Mouse (Mus musculus): ENCODE measurements around the gene Mettl7a1. TPM values are rescaled to one million over a fixed set of nuclear protein-coding genes. Genes with fewer than 3 reads are reported as not detected.
"Not testable (repeated sequence)": the region's sequence is repeated elsewhere in the genome, so short reads cannot be mapped to it uniquely, and the experiment has no call there.

Mettl7a1 gene
- polyA plus RNA-seq, 1 experiment from 2014 or later = 3.0 TPM

- WGBS = 84% methylated on average over 6 of the region's 6 CpGs
- Histone ChIP-seq H3K9ac (ENCODE audit: low read length) (no peak overlapping the region), H3K27ac (replicated peaks; ENCODE audit: low read depth, low read length) (no peak overlapping the region), H3K4me3 (ENCODE audit: low read depth, low read length) (no peak overlapping the region), H3K36me3 (ENCODE audit: control insufficient read depth, insufficient read depth, low read length) (no peaks in the 10 kb centered on the region), H3K9me3 (ENCODE audit: control insufficient read depth, low read length) (no peaks in the 10 kb centered on the region), H3K4me1 (ENCODE audit: control insufficient read depth, insufficient read depth, low read length) (no peaks in the 10 kb centered on the region), H3K4me2 (ENCODE audit: low read depth, severe bottlenecking) (no peak overlapping the region), H3K27me3 (ENCODE audit: control insufficient read depth, insufficient read depth, low read length) (no peaks in the 10 kb centered on the region)
- DNase-seq (ENCODE audit: low spot score) (no peak), ATAC-seq (ENCODE audit: insufficient number of reproducible peaks, low FRiP score, low TSS enrichment, low read depth) (no peak)
Measured at GRCm38 (mm10) chr15:100288980-100289379, 15.0 kb upstream of the Mettl7a1 start.

GRCm38 (mm10) chr15:100290858-100291257 is 13.1 kb upstream of the Mettl7a1 start:
- H3K4me3 ChIP-seq (ENCODE audit: low read depth, low read length) = no peak overlapping the region
- H3K27ac ChIP-seq (replicated peaks; ENCODE audit: low read depth, low read length) = no peak overlapping the region
- H3K9ac ChIP-seq (ENCODE audit: low read length) = no peak overlapping the region
- H3K36me3 ChIP-seq (ENCODE audit: control insufficient read depth, insufficient read depth, low read length) = no peaks in the 10 kb centered on the region
- WGBS = 86% methylated on average over 5 of the region's 5 CpGs
- H3K9me3 ChIP-seq (ENCODE audit: control insufficient read depth, low read length) = no peaks in the 10 kb centered on the region
- H3K4me1 ChIP-seq (ENCODE audit: control insufficient read depth, insufficient read depth, low read length) = no peaks in the 10 kb centered on the region
- H3K27me3 ChIP-seq (ENCODE audit: control insufficient read depth, insufficient read depth, low read length) = no peaks in the 10 kb centered on the region
- DNase-seq (ENCODE audit: low spot score) (no peak), ATAC-seq (ENCODE audit: insufficient number of reproducible peaks, low FRiP score, low TSS enrichment, low read depth) (no peak)
- H3K4me2 ChIP-seq (ENCODE audit: low read depth, severe bottlenecking) = no peak overlapping the region

GRCm38 (mm10) chr15:100292326-100292725 is 11.6 kb upstream of the Mettl7a1 start:
- Histone ChIP-seq H3K4me1 (ENCODE audit: control insufficient read depth, insufficient read depth, low read length) (no peaks in the 10 kb centered on the region), H3K27me3 (ENCODE audit: control insufficient read depth, insufficient read depth, low read length) (no peaks in the 10 kb centered on the region), H3K9ac (ENCODE audit: low read length) (no peak overlapping the region), H3K27ac (replicated peaks; ENCODE audit: low read depth, low read length) (no peak overlapping the region), H3K4me3 (ENCODE audit: low read depth, low read length) (no peak overlapping the region), H3K9me3 (ENCODE audit: control insufficient read depth, low read length) (no peaks in the 10 kb centered on the region), H3K36me3 (ENCODE audit: control insufficient read depth, insufficient read depth, low read length) (no peaks in the 10 kb centered on the region), H3K4me2 (ENCODE audit: low read depth, severe bottlenecking) (no peak overlapping the region)
- ATAC-seq (ENCODE audit: insufficient number of reproducible peaks, low FRiP score, low TSS enrichment, low read depth) = no peak
- DNase-seq (ENCODE audit: low spot score) = no peak
- 66% methylated on average over 7 of the region's 7 CpGs for WGBS

GRCm38 (mm10) chr15:100297856-100298255 is 6.1 kb upstream of the Mettl7a1 start:
- H3K9ac ChIP-seq (ENCODE audit: low read length) = no peak overlapping the region
- DNase-seq (ENCODE audit: low spot score) = no peak
- no peak overlapping the region for H3K27ac ChIP-seq (replicated peaks; ENCODE audit: low read depth, low read length)
- H3K4me3 ChIP-seq (ENCODE audit: low read depth, low read length) = no peak overlapping the region
- H3K4me1 ChIP-seq (ENCODE audit: control insufficient read depth, insufficient read depth, low read length) = no peaks in the 10 kb centered on the region
- H3K27me3 ChIP-seq (ENCODE audit: control insufficient read depth, insufficient read depth, low read length) = no peaks in the 10 kb centered on the region
- 89% methylated on average over 5 of the region's 5 CpGs for WGBS
- H3K4me2 ChIP-seq (ENCODE audit: low read depth, severe bottlenecking) = no peak overlapping the region
- no peaks in the 10 kb centered on the region for H3K9me3 ChIP-seq (ENCODE audit: control insufficient read depth, low read length)
- H3K36me3 ChIP-seq (ENCODE audit: control insufficient read depth, insufficient read depth, low read length) = no peaks in the 10 kb centered on the region
- no peak for ATAC-seq (ENCODE audit: insufficient number of reproducible peaks, low FRiP score, low TSS enrichment, low read depth)

GRCm38 (mm10) chr15:100300499-100300898 is 3.4 kb upstream of the Mettl7a1 start:
- WGBS = 86% methylated on average over 6 of the region's 6 CpGs
- Histone ChIP-seq H3K36me3 (ENCODE audit: control insufficient read depth, insufficient read depth, low read length) (no peaks in the 10 kb centered on the region), H3K27ac (replicated peaks; ENCODE audit: low read depth, low read length) (no peak overlapping the region), H3K9me3 (ENCODE audit: control insufficient read depth, low read length) (no peaks in the 10 kb centered on the region), H3K9ac (ENCODE audit: low read length) (no peak overlapping the region), H3K27me3 (ENCODE audit: control insufficient read depth, insufficient read depth, low read length) (no peaks in the 10 kb centered on the region), H3K4me3 (ENCODE audit: low read depth, low read length) (no peak overlapping the region), H3K4me1 (ENCODE audit: control insufficient read depth, insufficient read depth, low read length) (no peaks in the 10 kb centered on the region), H3K4me2 (ENCODE audit: low read depth, severe bottlenecking) (no peak overlapping the region)
- DNase-seq (ENCODE audit: low spot score) (no peak), ATAC-seq (ENCODE audit: insufficient number of reproducible peaks, low FRiP score, low TSS enrichment, low read depth) (no peak)

- no peak overlapping the region for H3K4me3 ChIP-seq (ENCODE audit: low read depth, low read length)
- H3K4me2 ChIP-seq (ENCODE audit: low read depth, severe bottlenecking) = no peak overlapping the region
- no peak overlapping the region for H3K9ac ChIP-seq (ENCODE audit: low read length)
- H3K36me3 ChIP-seq (ENCODE audit: control insufficient read depth, insufficient read depth, low read length) = no peaks in the 10 kb centered on the region
- ATAC-seq (ENCODE audit: insufficient number of reproducible peaks, low FRiP score, low TSS enrichment, low read depth) = no peak
- no peak overlapping the region for H3K27ac ChIP-seq (replicated peaks; ENCODE audit: low read depth, low read length)
- no peaks in the 10 kb centered on the region for H3K27me3 ChIP-seq (ENCODE audit: control insufficient read depth, insufficient read depth, low read length)
- WGBS = 86% methylated on average over 15 of the region's 15 CpGs
- H3K4me1 ChIP-seq (ENCODE audit: control insufficient read depth, insufficient read depth, low read length) = no peaks in the 10 kb centered on the region
- no peaks in the 10 kb centered on the region for H3K9me3 ChIP-seq (ENCODE audit: control insufficient read depth, low read length)
- no peak for DNase-seq (ENCODE audit: low spot score)
Measured at GRCm38 (mm10) chr15:100301556-100301955, 2.4 kb upstream of the Mettl7a1 start.

GRCm38 (mm10) chr15:100303428-100304018 is 417 bp upstream of the Mettl7a1 start:
- no peak overlapping the region for H3K9ac ChIP-seq (ENCODE audit: low read length)
- H3K4me3 ChIP-seq (ENCODE audit: low read depth, low read length) = no peak overlapping the region
- no peaks in the 10 kb centered on the region for H3K27me3 ChIP-seq (ENCODE audit: control insufficient read depth, insufficient read depth, low read length)
- no peak for DNase-seq (ENCODE audit: low spot score)
- no peak overlapping the region for H3K27ac ChIP-seq (replicated peaks; ENCODE audit: low read depth, low read length)
- no peaks in the 10 kb centered on the region for H3K4me1 ChIP-seq (ENCODE audit: control insufficient read depth, insufficient read depth, low read length)
- ATAC-seq (ENCODE audit: insufficient number of reproducible peaks, low FRiP score, low TSS enrichment, low read depth) = no peak
- 67% methylated on average over 8 of the region's 8 CpGs for WGBS
- H3K4me2 ChIP-seq (ENCODE audit: low read depth, severe bottlenecking) = no peak overlapping the region
- no peaks in the 10 kb centered on the region for H3K9me3 ChIP-seq (ENCODE audit: control insufficient read depth, low read length)
- H3K36me3 ChIP-seq (ENCODE audit: control insufficient read depth, insufficient read depth, low read length) = no peaks in the 10 kb centered on the region

- ATAC-seq (ENCODE audit: insufficient number of reproducible peaks, low FRiP score, low TSS enrichment, low read depth) (no peak), DNase-seq (ENCODE audit: low spot score) (no peak)
- H3K4me1 ChIP-seq (ENCODE audit: control insufficient read depth, insufficient read depth, low read length) = no peaks in the 10 kb centered on the region
- no peak overlapping the region for H3K4me2 ChIP-seq (ENCODE audit: low read depth, severe bottlenecking)
- no peaks in the 10 kb centered on the region for H3K9me3 ChIP-seq (ENCODE audit: control insufficient read depth, low read length)
- H3K9ac ChIP-seq (ENCODE audit: low read length) = no peak overlapping the region
- no peaks in the 10 kb centered on the region for H3K36me3 ChIP-seq (ENCODE audit: control insufficient read depth, insufficient read depth, low read length)
- no peak overlapping the region for H3K27ac ChIP-seq (replicated peaks; ENCODE audit: low read depth, low read length)
- no peak overlapping the region for H3K4me3 ChIP-seq (ENCODE audit: low read depth, low read length)
- H3K27me3 ChIP-seq (ENCODE audit: control insufficient read depth, insufficient read depth, low read length) = no peaks in the 10 kb centered on the region
- WGBS = 77% methylated on average over 2 of the region's 2 CpGs
Measured at GRCm38 (mm10) chr15:100306201-100306600, 2.3 kb downstream of the Mettl7a1 start.

GRCm38 (mm10) chr15:100307438-100308096 is 3.6 kb downstream of the Mettl7a1 start:
- not testable (repeated sequence) for H3K9me3 ChIP-seq (ENCODE audit: control insufficient read depth, low read length); H3K4me1 ChIP-seq (ENCODE audit: control insufficient read depth, insufficient read depth, low read length); H3K27ac ChIP-seq (replicated peaks; ENCODE audit: low read depth, low read length); H3K4me3 ChIP-seq (ENCODE audit: low read depth, low read length); H3K4me2 ChIP-seq (ENCODE audit: low read depth, severe bottlenecking); H3K9ac ChIP-seq (ENCODE audit: low read length); ATAC-seq (ENCODE audit: insufficient number of reproducible peaks, low FRiP score, low TSS enrichment, low read depth); H3K36me3 ChIP-seq (ENCODE audit: control insufficient read depth, insufficient read depth, low read length); H3K27me3 ChIP-seq (ENCODE audit: control insufficient read depth, insufficient read depth, low read length)
- WGBS = 41% methylated on average over 11 of the region's 11 CpGs
- DNase-seq (ENCODE audit: low spot score) = peak; percentile 44

Measured in limb, embryonic 11.5 days (tissue).